ENCODE assay signal across 9 mouse cellular contexts in the genomic region with DNA sequence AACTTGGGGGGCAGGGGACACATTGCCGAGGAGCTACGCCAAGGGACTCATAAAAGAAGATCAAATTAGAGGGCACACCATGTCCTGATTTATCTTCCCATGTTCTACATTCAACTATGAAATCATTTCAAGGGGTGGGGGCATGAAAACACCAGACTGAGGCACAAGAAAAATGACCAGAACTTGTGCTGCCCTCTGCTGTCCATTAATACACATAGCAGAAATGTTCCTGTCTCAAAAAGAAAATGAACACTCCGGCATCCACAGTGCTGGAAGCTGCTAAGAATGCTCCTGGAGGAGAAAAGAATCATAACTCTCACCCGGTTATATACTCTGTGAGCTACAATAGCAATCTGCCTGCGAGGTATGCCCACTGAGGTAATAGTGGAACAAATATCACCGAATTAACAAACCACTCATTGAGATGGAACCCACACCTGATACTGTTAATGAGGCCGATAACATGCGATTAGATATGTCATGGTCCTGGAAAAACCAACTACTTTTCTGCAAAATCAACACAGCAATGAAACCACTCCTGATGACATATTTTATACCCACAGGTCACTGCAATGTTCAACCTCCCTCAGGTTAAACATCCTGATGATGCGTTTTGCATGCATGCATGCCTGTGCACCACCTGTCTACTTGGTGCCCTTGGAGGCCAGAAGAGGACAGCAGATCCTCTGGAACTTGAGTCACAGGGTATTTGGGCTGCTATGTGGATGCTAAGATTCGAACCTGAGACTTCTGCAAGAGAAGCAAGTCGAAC.
DNase-seq lines count a peak whose midpoint lies in the region; ATAC-seq and TF ChIP-seq lines count a peak whose summit lies in the region.
"Had no signal": no experiment of that assay in that cellular context is flagged by ENCODE, and none has a peak within 500 bp of the region (broad histone marks: within the 10 kb centered on the region; RNA-seq: fewer than 3 reads in every experiment).

No protein-coding gene starts in this region.

- POLR2A ChIA-PET in Patski (lab: Charles Lee) = interaction anchor here (0.9 kb wide), 1 partner anchor 312 kb away, joined by 3 read pairs; no protein-coding TSS in a partner anchor

- H3K4me1 ChIP-seq in olfactory bulb, adult 2 months (ENCODE audit: control insufficient read depth, insufficient read depth, low read length) = peaks cover 13% of the 10 kb centered on the region

- TF ChIP-seq POLR2A in olfactory bulb, adult 2 months (IDR thresholded peaks at IDR 0.05; ENCODE audit: insufficient read depth, low read depth, low read length) = no peak

- H3K27ac ChIP-seq in olfactory bulb, adult 2 months (ENCODE audit: insufficient read depth, low read depth, low read length) = peak overlapping the region; percentile 23
- H3K27ac ChIP-seq: macrophage had no signal

- no peak for ATAC-seq in Patski

- in situ Hi-C loops in Patski (cut with MboI; ENCODE audit: low pct_unique_long_range_greater_than_20kb) = loop anchor here (5.0 to 10.0 kb wide), 2 partner anchors 204 to 447 kb away; a partner anchor contains a TSS

- H3K4me3 ChIP-seq in olfactory bulb, adult 2 months (ENCODE audit: insufficient read depth, low read depth, low read length) = no peak overlapping the region

- peak; percentile 73 for TF ChIP-seq CTCF in Patski (IDR thresholded peaks at IDR 0.05)
- TF ChIP-seq CTCF in olfactory bulb, adult 2 months (IDR thresholded peaks at IDR 0.05; ENCODE audit: insufficient read depth, low read depth, low read length) = no peak

- 49% methylated on average over 11 of the region's 11 CpGs for WGBS in olfactory bulb, adult 2 months

- H3K27me3 ChIP-seq in Patski = peaks cover 46% of the 10 kb centered on the region

- DNase-seq in adrenal gland, postnatal 10 days = peak; percentile 20
- no peak for DNase-seq in adrenal gland, adult 18-20 months (ENCODE audit: low spot score in 2 of 2)
- peak; percentile 48 for DNase-seq in layer of hippocampus, adult 11-12 months (ENCODE audit: low spot score)
- no peak for DNase-seq in layer of hippocampus, adult 9-10 months (ENCODE audit: low spot score)
- no peak for DNase-seq in Patski (ENCODE audit: low read depth, low spot score)
- DNase-seq in forelimb bud, embryonic 11.5 days (ENCODE audit: low read depth, low spot score) = peak; percentile 35
- DNase-seq in testis, postnatal 14 days (ENCODE audit: low spot score) = no peak

- CTCF ChIA-PET in Patski (lab: Charles Lee) = interaction anchor here (0.7 to 1.5 kb wide), 9 partner anchors 11 to 441 kb away, joined by 3 to 6 read pairs (median 3); a partner anchor contains a TSS

Comparison
In these comparisons a context has a peak if more than half of its experiments do, and no peak if none do; other contexts are left out.
1. DNase-seq: peak in adrenal gland, postnatal 10 days (single experiment), layer of hippocampus, adult 11-12 months (single experiment) and forelimb bud, embryonic 11.5 days (single experiment); none in adrenal gland, adult 18-20 months (0 of 2), layer of hippocampus, adult 9-10 months (single experiment), Patski (single experiment) and testis, postnatal 14 days (single experiment).